Mouse (Mus musculus) liver, embryonic 14.5 days (tissue): ENCODE measurements at regions not wholly inside any gene's neighbourhood (a gene's known extent, or its start where the extent isn't known, plus 50 kb on each side); places are given as distances from the start of the nearest gene placed in this dataset.

Experiments used
- ATAC-seq: fragments of 200-750 bp; cut with Nextera tagmentation; 2 replicates; pipeline ENCODE4 v1.8.0; 2017; ENCODE audit warnings: moderate number of reproducible peaks, mild to moderate bottlenecking, moderate library complexity; ENCODE audit not compliant: insufficient read depth
- DNase-seq, 3 experiments: peaks; one replicate each; pipeline ENCODE4 v3.0.0-alpha.2; 2012 to 2013; ENCODE audit warnings: low read depth in 3 of 3, low spot score in 3 of 3
- H3K27ac ChIP-seq: fragments of 300-500 bp; sonication (generic); 2 replicates; pipeline ENCODE4 v1.5.1; 2014; ENCODE audit warnings: moderate library complexity, mild to moderate bottlenecking, control low read depth, inconsistent platforms
- H3K27me3 ChIP-seq: fragments of 300-500 bp; sonication (generic); 2 replicates; pipeline ENCODE4 v1.6.1; 2014; ENCODE audit warnings: mild to moderate bottlenecking, low read length, moderate library complexity; ENCODE audit not compliant: control insufficient read depth, insufficient read depth
- H3K36me3 ChIP-seq: fragments of 300-500 bp; sonication (generic); replicated peaks from 2 replicates; pipeline ENCODE4 v1.6.1; 2014; ENCODE audit warnings: low read depth; ENCODE audit not compliant: control insufficient read depth, insufficient read depth
- H3K4me1 ChIP-seq, 2 experiments: fragments of 200-500 bp in 1 of 2; fragments of 300-500 bp in 1 of 2; sonication (generic) in 1 of 2; replicated peaks; 2 replicates each; pipeline ENCODE4 v1.6.1; 2012 to 2014; ENCODE audit warnings: antibody characterized with exemption in 1 of 2, inconsistent platforms in 1 of 2, low read length in 1 of 2; ENCODE audit not compliant: control insufficient read depth in 2 of 2, insufficient read depth in 2 of 2
- H3K4me2 ChIP-seq: fragments of 300-500 bp; sonication (generic); 2 replicates; pipeline ENCODE4 v1.6.1; 2014; ENCODE audit warnings: low read depth, mild to moderate bottlenecking, control low read depth, moderate library complexity
- H3K4me3 ChIP-seq, 2 experiments: fragments of 200-500 bp in 1 of 2; fragments of 300-500 bp in 1 of 2; sonication (generic) in 1 of 2; 2 replicates each; pipeline ENCODE4 v1.5.1; 2012 to 2014; ENCODE audit warnings: low read depth in 2 of 2, low read length in 2 of 2, mild to moderate bottlenecking in 2 of 2, control low read depth in 1 of 2, inconsistent platforms in 1 of 2, moderate library complexity in 1 of 2; ENCODE audit not compliant: insufficient read depth in 1 of 2
- H3K9ac ChIP-seq: fragments of 300-500 bp; sonication (generic); replicated peaks from 2 replicates; pipeline ENCODE4 v1.6.1; 2014; ENCODE audit warnings: mild to moderate bottlenecking, control low read depth, moderate library complexity
- H3K9me3 ChIP-seq: fragments of 300-500 bp; sonication (generic); 2 replicates; pipeline ENCODE4 v1.6.1; 2016; ENCODE audit warnings: low read length, mixed read lengths; ENCODE audit not compliant: control insufficient read depth
- CTCF ChIP-seq: IDR thresholded peaks from 2 replicates; pipeline ENCODE4 v1.5.1; 2016; ENCODE audit warnings: antibody characterized with exemption, low read depth, control low read depth
- EP300 ChIP-seq: IDR thresholded peaks from 2 replicates; pipeline ENCODE4 v1.6.1; 2016; ENCODE audit warnings: antibody characterized with exemption, low read depth
- WGBS: fragments of 180-500 bp; shearing (Covaris S2); extraction: QIAGEN DNeasy Blood & Tissue Kit; methylation state at CpG from one replicate; pipeline ENCODE4 v1.1.7; 2014; ENCODE audit not compliant: insufficient replicate concordance; 5-methylcytosine and 5-hydroxymethylcytosine counted together

DNA sequence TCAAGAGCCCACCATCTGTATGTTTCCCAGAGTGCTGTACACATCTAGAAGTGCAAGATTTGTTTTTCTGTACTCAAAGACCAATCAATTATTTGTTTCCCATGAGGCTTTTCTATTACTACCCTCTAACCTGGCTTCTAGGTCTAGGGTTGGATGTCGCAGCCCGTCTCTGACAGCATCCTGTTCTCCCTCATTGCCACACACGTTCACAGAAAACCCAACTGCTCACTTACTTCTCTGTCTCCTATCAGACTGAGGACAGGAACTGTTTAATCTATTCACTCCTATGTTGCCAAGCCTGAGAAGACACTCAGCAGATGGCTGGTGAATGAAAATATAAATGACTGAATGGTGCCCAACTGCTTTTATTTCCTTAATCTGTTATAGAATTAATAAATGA is 109.6 kb upstream of the Pcgf5 start:
- Histone ChIP-seq H3K4me3 (no peak overlapping the region), H3K4me1 (0 out of 4 replicates have a peak, but pooled peaks cover 0 to 2% of the 10 kb centered on the region in 2 experiments), H3K27ac (no peak overlapping the region), H3K27me3 (no peaks in the 10 kb centered on the region), H3K36me3 (no peaks in the 10 kb centered on the region), H3K9ac (no peak overlapping the region), H3K9me3 (no peaks in the 10 kb centered on the region), H3K4me2 (no peak overlapping the region)
- no peak for TF ChIP-seq EP300
- TF ChIP-seq CTCF, result no peak
- 34% methylated on average over 3 of the region's 3 CpGs for WGBS
- DNase-seq (no peak), ATAC-seq (no peak)

DNA sequence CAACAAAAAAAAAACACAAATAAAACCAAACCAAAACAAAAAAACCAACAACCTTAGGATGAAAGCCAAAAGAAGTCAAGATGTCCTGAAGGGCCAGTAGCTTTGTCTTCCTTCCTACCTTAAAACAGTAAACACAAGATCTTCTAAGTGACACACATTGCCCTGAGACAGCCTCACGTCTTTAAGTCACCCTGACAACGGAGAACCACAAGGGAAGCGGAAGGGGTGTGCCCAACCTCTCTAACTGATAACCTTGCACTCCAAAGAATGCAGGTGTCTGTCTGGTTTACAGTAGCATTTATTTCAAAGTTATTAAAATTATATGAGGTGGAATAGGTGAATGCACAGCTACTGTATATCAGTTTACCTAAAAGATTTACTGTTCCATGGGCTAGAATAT is 105.7 kb upstream of the Pcgf5 start:
- Histone ChIP-seq H3K9ac (no peak overlapping the region), H3K4me3 (no peak overlapping the region), H3K4me2 (no peak overlapping the region), H3K9me3 (no peaks in the 10 kb centered on the region), H3K4me1 (0 out of 4 replicates have a peak, but pooled peaks cover 0 to 2% of the 10 kb centered on the region in 2 experiments), H3K27ac (no peak overlapping the region), H3K27me3 (no peaks in the 10 kb centered on the region), H3K36me3 (no peaks in the 10 kb centered on the region)
- 22% methylated on average over 3 of the region's 3 CpGs for WGBS
- DNase-seq (no peak), ATAC-seq (no peak)
- TF ChIP-seq CTCF, result no peak
- TF ChIP-seq EP300, result no peak

DNA sequence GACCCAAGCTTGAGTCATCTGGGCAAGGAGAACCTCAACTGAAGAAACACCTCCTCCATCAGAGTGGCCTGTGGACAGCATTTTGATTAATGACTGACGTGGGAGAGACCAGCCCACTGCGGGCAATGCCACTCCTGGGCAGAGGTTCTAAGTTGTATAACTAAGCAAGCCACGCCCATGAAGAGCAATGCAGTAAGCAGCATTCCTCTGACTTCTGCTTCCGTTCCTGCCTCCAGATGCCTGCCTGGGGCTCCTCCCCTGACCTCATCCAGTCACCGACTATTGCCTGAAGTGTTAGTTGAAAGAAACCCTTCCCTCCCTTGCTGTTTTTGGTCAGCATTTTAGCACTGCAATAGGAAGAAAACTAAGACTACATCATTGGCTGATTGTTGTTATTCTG is 105.2 kb upstream of the Pcgf5 start:
- H3K4me2 ChIP-seq, result no peak overlapping the region
- H3K27me3 ChIP-seq, result no peaks in the 10 kb centered on the region
- no peak overlapping the region for H3K4me3 ChIP-seq
- no peaks in the 10 kb centered on the region for H3K36me3 ChIP-seq
- TF ChIP-seq EP300 (no peak), CTCF (no peak)
- no peaks in the 10 kb centered on the region for H3K4me1 ChIP-seq
- no peak overlapping the region for H3K9ac ChIP-seq
- WGBS, result 37% methylated on average over 5 of the region's 5 CpGs
- no peaks in the 10 kb centered on the region for H3K9me3 ChIP-seq
- DNase-seq (no peak), ATAC-seq (no peak)
- no peak overlapping the region for H3K27ac ChIP-seq

DNA sequence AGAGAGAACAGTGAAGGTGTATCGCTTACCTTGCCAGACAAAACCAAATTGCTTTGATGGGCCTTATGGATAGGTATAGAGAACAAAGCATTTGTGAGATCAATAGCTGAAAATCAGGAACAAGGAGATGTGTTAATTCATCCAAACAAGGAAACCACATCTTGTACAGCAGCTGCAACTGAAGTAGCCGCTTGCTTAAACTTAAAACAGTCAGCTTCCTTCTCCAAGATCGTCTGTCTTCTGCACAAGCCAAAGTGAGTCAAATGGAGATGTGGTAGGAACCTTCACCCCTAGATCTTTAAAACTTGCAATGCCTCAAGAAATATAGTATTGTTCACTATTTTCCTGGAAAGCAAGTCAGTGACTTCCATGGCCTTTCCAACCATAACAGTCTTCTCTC is 95.6 kb upstream of the Pcgf5 start:
- TF ChIP-seq CTCF, result no peak
- TF ChIP-seq EP300, result no peak
- Histone ChIP-seq H3K4me1 (no peaks in the 10 kb centered on the region), H3K9ac (no peak overlapping the region), H3K27me3 (no peaks in the 10 kb centered on the region), H3K36me3 (no peaks in the 10 kb centered on the region), H3K27ac (no peak overlapping the region), H3K4me3 (no peak overlapping the region), H3K9me3 (no peaks in the 10 kb centered on the region), H3K4me2 (no peak overlapping the region)
- DNase-seq (no peak), ATAC-seq (no peak)
- 40% methylated on average over 3 of the region's 3 CpGs for WGBS

DNA sequence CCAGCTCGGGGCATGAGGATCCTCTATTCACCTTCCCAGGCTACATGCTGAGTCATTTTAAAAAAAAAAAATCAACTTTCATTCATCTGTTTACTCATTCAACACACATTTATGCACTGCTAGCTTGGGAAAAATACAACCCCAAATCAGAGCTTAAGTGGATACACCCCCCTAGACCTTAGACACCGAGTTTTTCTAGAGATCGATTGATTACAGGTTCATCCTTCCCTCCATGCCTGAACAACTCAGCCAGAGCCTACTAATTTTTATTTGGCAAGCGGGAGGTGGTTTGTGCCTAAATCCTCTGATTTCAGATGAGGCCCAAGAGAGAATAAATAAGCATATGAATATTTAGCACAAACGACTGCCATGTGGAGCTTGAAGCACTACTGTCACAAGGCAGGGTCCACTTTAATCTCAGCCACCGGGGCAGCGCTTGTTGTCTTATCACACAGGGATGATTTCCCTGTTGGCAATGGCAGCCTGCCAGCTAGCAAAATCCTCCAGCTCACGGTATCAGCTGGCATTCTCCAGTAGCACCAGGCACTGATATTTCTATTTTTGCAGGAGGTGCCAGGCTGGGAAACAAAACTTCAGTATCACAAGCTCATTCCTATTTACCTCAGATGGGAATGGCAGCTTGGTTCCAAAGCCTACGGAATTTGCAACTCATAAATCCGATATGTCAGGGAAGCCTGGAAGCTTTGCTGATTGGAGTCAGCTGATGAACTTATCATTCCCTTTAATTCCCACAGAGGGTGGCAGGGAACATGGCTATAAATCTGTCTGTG is 90.2 kb upstream of the Pcgf5 start:
- Histone ChIP-seq H3K4me1 (no peaks in the 10 kb centered on the region), H3K4me2 (no peak overlapping the region), H3K36me3 (no peaks in the 10 kb centered on the region), H3K27me3 (no peaks in the 10 kb centered on the region), H3K27ac (no peak overlapping the region), H3K9me3 (no peaks in the 10 kb centered on the region), H3K4me3 (no peak overlapping the region), H3K9ac (no peak overlapping the region)
- DNase-seq, result no peak
- no peak for ATAC-seq
- WGBS, result 50% methylated on average over 10 of the region's 10 CpGs
- no peak for TF ChIP-seq EP300
- no peak for TF ChIP-seq CTCF
